Mouse (Mus musculus) heart, postnatal 4 days (tissue): ENCODE measurements around the gene Clns1a. TPM values are rescaled to one million over a fixed set of nuclear protein-coding genes. Genes with fewer than 3 reads are reported as not detected.

ENCODE experiments used
- DNase-seq: peaks from one replicate; pipeline ENCODE4 v3.0.0; 2021
- total RNA-seq, 2 experiments: library from RNA; stranded (reverse); gene quantifications; 2 replicates each; pipeline ENCODE4 v1.2.3; 2021

Gene Clns1a
- total RNA-seq, 2 experiments from 2014 or later, result 41.6 to 43.4 TPM

DNA sequence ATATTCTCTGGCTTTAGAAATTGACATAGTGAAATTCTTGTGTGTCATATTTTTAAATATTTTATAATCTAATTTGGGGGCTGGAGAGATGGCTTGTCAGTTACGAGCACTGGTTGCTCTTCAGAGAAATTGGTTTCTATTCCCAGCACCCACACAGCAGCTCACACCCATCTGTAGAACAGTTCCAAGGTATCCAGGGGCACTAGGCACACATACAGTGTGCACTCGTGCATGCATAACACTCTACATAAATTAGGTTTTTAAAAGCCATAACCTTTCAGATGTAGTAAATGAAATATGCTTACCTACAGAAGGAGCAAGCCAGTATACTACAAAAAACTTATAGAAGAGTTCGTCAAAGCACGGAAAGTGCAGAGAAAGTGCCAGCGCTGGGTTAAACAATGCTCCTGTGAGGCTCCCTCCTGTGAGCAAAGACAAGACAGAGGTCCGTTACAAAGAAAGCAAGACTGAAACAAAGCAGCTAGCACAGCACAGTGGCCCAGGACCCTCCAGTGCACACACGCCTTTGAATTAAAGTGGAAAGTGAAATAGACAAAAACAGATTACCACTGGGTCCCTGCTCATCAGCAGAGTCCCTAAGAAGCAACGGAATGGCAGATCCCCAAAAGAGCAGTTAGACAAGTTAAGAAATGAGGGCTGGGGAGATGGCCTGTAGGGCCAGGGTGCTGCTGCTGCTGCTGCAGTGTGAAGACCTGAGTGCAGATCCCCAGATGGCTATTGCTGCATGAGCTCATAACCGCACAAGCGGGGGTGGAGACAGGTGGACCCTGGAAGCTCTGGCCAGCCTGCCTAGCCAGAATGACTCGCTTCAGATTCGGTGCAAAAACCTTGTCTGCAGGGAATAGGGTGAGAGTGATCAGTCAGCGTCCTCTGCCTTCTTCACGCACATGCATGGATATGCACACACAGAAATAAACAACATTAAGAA, 32.5 kb downstream of the Clns1a start:
- DNase-seq, result no peak

- DNase-seq, result no peak
Observed at GRCm38 (mm10) chr7:97730427-97730826, 34.0 kb downstream of the Clns1a start.

- DNase-seq, result no peak
Observed at GRCm38 (mm10) chr7:97733606-97734005, 37.2 kb downstream of the Clns1a start.

DNA sequence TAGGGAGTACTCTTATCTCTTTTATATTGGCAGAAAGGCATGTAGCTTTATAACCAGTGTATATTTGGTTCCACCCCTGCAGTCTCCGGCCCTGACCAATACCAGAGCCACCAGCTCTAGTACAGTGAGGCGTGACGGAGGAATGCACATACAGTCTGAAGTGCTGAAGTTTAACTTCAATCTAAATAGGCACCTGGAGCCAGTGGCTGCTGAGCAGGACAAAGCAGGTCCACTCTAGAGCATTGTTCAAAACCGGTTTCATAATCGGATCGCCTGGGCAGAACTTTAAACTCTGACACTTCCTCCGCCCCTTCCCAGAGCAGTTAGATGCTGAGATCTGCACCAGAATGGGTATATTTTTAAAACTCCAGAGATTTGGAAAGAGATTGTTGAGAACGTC, 38.6 kb downstream of the Clns1a start:
- DNase-seq, result no peak

DNA sequence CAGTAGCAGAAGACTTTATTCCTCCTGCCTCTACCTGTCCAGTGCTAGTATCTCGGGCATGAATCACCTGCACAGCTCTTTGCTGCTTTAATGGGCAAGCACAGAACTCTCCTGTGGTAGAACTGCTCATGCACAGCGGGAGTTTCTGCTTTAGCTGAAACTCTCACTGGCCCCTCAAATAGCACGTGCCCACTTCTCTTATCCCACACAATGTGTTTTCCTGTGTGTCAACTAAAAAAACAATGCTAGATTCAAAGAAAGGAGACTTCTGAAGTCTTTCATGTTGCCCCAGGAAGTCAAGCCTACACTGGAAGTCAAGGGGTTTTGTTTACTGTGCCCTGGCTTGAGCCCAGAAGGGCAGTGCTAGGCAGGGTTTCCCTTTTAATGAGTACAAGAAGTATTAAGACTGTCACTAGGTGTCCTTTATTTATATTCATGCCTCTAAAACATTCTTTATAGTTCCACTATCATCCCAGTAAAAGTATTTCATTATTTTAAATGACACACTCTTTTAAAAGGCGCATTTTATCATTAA, 39.5 kb downstream of the Clns1a start:
- DNase-seq, result no peak

DNA sequence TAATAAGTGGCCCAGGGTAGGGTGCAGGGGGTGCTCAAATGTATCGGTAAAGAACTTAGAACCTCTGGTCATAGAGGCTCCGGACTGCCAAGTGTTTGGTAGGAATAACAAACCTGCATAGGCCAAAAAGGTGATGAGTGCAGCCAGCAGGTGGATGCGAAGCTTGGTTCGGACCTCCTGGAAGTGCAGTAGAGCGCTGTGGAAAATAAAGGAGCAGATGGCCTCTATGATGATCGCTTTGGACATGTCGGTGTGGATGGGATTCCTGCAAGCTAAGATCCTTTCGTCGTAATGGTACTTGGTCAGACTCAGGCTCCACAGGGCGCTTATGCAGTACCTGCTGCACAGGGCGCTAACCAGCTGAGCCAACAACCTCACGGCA, 40.8 kb downstream of the Clns1a start:
- DNase-seq, result no peak

DNA sequence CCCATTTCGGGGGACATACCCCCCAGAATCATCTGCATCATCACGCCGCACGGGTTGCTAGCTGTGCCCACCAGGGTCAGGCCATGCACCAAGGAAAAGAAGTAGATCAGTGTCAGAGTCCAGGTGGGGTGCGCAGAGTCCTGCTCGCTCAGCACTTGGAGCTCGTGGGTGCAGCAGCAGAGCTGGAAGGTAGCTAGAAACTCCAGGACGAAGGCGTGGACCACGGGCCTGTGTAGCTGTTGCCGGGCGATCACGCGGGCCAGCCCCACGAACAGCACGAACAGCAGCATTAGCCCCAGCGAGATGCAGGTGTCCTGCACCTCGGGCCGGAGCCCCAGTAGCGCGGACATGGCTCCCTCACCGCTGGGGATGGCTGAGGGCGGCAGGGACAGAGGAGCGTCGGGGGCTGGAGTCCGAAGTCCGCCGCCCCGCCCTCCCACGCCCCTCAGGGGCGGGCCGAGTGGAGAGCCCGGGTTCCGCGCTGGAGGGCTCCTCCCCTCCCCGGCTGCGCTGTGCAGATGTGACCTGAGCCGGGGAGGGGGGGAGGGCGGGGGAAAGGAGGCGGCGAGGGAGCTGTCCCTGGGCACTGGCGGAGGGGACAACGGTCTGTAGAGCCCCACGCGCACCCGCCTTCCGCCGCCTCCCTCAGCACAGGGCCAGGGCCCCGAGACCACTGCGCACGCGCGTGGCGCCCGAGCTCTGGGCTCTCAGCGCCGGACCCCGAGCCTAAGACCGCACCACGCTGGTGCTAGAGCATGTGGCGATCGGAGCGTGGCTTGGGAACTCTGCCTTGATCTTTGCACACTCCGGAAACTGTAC, 41.4 kb downstream of the Clns1a start, which contains the start of gene Aqp11:
Aqp11 (minus strand) TSS at position 652 of the 819 bp plus-strand sequence.
- DNase-seq, result peak; percentile 85

DNA sequence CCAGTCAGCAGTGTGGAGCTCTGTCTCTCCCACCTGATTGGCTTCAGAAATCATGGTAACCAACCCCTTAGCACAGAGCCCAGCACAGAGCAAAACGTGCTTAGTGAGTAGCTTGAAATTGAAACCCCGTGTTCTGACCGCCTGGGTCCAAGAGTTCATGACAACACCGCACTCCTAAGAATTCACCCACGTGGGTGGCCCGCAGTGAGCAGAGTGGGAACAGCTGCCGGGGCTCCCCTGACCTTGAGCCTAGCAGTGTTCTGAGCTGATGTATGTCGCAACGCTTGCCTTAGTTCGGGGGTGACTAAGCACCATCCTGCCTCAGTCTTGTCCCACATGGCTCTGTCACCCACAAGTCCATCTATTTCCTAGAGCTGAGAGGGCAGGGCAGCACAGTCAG, 44.5 kb downstream of the Clns1a start:
- no peak for DNase-seq

- no peak for DNase-seq
Observed at GRCm38 (mm10) chr7:97741756-97742291, 45.4 kb downstream of the Clns1a start.

GRCm38 (mm10) chr7:97745299-97745698, 48.9 kb downstream of the Clns1a start:
- peak; percentile 72 for DNase-seq

DNA sequence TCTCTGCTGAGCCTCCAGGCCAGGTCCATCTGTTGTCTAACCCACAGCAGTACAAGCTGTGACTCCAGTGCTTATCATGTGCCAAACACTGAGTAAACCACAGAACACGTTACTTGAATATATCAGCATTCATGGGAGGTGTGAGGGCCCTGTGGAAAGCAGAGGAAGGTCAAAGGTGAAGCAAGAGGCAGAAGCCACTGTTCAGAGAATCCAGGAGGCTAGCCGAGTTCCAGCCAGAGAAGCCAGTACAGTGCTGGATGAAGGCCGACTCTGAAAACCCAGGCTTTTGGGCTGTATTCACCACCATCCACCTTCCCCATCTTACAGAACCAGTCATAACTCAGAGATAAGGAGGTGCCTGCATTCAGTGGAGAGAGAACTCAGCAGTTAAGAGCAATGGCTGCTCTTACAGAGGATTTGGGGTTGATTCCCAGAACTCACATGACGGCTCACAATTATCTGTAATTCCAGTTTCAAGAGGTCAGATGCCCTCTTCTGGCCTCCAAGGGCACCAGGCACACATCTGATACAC, 50.8 kb downstream of the Clns1a start:
- DNase-seq, result no peak

DNA sequence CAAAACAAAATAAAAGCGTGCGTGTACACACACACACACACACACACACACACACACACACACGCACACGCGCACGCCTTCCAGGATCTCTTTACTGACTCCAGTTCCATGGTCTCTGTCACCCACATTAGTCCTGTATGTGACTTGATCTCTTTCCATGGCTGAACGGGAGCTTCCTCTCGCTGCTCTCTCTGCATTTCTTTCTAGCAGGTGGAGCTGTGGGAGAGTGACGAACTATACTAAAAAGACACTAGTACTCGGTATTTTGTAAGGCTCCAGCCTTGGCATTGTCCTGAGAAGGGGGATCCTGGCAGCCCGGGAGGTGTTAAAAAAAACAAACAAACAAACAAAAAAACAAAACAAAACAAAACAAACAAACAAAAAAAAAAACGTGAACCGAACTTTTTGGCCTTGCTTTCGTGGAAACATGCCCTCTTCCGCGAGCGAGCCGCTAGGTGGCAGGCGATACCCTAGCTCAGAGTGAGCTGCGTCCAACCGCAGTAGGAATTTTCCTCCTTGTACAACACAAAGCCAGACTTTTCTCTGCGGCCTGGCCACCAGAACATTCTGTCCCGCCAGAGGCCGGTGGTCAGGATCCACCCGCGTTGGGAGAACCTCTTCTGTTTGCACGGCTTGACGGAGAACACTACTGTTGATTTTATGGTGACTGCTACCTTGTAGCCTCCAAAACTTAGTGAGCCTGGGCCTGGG, 51.5 kb downstream of the Clns1a start:
- DNase-seq, result peak; percentile 89

- DNase-seq, result peak; percentile 16
Observed at GRCm38 (mm10) chr7:97748527-97749206, 52.2 kb downstream of the Clns1a start.

GRCm38 (mm10) chr7:97749207-97750190, 53.1 kb downstream of the Clns1a start:
- DNase-seq, result no peak

GRCm38 (mm10) chr7:97756967-97757881, 60.8 kb downstream of the Clns1a start:
- no peak for DNase-seq

GRCm38 (mm10) chr7:97764591-97764990, 68.2 kb downstream of the Clns1a start:
- DNase-seq, result no peak

DNA sequence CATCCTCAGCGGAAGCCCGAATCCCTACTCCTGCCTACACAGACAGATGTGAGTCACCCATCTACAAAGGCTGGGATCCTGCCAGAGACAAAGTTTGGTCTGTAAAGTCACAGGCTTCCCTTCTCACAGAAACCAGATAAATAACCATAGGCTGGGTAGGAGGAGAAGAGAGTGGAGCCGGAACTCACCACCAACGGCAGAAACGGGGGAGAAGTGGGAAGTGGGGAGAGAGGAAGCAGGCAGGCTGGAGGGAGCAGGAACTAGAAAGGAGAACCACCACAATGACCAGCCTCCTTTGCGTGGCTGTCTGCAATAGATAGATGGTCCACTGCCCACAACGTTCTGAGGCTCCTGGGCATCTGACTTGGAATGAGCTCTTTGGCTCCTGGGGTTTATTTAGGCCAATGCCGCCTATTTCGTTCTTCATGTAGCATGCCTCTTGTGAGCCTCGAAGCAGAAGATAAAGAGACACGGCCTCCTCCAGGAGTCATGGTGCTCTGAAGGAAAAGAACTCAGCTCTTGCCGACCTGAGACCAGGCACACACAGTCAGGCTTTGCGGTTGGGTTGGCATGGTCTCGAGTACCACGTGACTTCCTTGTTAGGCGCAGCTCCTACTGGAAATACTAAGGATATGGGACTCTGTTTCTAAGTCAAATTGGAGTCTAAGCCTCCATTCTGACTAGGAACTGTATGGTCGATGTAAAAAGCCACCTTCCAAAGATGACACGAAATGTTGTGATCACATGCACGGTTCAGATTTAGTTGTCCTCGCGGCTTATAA, 68.9 kb downstream of the Clns1a start:
- peak; percentile 36 for DNase-seq

- no peak for DNase-seq
Observed at GRCm38 (mm10) chr7:97765963-97766347, 69.5 kb downstream of the Clns1a start.
